Mouse (Mus musculus): Measurements from ENCODE around the gene H3f3a. TPM values are rescaled to one million over a fixed set of nuclear protein-coding genes. Genes with fewer than 3 reads are reported as not detected.

The H3f3a gene
- polyA plus RNA-seq, 1 experiment, result 559 TPM

DNA sequence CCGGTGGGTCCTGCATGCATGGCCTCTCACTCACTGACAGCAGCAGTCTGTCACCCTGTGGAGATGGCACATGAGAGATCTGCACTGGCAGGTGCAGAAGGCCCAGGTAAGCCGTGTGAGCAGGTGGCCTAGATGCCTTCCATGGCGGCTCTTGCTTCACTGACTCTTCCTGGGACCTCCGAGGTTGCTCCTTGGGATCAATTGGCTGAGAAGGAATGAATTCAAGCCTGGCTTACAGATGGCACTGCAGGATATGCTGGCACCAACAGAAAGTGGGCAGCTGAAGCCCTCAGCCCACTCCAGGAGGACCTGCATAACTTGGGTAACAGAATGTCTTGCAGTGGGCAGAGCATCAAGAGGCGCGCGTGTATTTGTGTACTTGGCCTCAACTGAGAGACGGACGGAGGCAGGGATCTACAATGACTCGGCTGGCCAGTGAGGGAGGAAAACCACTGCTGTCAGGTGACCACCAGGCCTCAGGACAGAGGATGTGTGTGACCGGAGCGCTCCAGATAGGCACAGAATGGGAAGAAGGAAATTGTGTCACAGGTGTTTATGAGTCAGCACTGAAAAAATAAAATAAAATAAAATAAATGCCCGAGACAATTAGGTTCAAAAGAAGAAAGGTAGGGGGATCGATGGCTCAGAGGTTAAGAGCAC, 21.8 kb downstream of the H3f3a start:
- no peak for DNase-seq (ENCODE audit: extremely low spot score in 1 of 2, low spot score in 1 of 2)

DNA sequence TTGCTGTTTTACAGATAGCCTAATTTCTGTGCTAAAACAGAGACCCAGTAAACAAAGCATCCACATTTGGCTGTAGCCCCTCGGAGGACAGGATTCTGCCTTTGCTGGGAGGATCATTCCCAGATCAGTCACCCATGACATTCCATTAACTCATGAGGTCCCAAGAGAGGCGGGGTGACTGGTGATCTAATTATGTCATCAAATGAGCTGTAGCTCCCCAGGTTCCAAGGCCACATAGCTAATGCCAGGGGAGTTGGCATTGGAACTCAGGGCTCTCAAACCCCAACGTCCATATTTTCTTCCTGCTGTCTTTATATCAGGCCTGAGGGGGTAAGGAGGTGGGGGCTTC, 30.2 kb downstream of the H3f3a start:
- DNase-seq (ENCODE audit: extremely low spot score in 1 of 2, low spot score in 1 of 2), result no peak

DNA sequence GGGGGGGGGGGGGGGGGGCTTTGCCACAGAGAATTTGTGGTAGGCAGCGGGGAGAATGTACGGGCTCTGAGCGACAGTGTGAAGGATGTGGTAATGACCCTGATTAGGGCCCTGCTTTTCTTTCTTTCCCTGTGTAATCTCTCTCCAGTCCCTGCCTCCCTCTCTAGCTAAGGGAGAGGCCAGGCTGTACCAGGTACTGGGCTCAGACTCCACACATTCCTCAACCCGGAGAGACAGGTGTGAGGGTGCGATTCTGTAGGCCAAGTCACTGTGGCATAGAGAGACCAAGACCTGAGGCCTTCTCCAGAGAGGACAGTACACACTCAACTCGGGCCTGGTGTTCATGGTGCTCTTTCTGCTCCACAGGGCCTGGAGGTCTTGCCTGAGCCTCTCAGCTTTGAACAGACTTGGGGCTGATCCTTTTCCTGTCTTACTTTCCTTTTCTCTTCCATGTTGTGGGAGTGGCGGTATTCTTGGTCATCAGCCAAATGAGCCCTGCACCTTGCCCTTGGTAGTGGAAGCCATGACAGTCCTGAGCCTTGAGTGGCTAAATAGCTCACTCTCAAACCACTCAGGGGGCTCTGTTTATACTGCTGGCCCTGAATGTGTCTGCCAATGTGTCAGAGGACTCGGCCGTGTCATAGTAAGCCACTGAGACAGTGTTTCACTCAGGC, 30.7 kb downstream of the H3f3a start:
- no peak for DNase-seq (ENCODE audit: extremely low spot score in 1 of 2, low spot score in 1 of 2)

DNA sequence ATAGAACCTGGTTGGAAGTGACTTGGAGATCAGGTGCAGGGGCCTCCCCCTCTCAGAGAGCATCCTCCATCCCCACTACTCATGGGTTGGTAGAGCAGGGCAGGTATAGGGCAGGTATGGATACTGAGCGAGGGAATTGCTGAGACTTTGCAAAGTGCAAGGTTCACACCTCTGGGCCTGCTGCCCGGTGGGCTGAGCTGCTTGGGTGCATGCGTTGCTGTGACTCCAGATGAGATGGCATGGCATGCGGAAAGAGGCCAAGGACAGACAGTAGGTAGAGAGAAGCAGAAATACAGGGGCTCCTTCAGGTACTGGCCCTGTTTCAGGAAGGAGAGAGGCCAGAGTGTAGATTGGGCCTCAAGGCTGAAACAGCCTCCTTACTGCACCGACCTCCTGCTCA, 32.5 kb downstream of the H3f3a start:
- DNase-seq (ENCODE audit: extremely low spot score in 1 of 2, low spot score in 1 of 2), result no peak

DNA sequence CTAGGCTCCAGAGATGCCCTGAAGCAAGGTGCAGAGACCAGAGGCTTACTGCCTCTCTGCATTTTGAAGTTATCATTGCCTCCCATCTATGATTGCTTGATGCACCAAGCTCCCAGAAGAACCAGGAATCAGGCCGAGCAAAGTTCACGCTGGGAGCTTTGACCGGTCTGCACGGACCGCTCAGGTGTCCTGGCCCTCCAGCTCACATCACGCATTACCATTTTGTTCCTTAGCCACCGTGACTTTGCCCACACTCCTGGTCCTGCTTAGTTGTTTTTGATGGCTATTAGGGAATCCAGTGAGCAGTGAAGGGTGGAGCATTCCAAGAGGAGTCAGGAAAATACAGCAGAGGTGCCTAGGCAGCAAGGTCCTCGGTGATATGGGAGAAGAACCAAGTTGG, 33.5 kb downstream of the H3f3a start:
- no peak for DNase-seq (ENCODE audit: extremely low spot score in 1 of 2, low spot score in 1 of 2)

DNA sequence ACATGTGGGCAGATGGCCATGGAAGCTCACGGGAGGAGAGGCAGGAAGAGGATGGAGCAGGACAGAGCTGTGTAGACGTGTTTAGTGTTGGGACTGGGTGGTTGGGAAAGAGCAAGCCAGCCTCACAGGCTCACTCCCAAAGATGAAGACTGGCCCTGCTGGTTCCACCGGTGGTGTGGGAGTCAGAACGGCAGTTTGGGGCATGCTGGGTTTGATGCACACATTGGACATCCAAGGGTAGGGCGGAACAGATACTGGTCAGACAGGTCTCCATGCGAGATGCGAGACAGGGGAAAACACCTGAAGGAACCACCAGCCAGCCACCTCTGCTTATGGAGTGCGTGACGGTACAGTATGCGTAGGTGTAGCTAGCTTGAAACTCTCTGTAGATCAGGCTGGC, 34.8 kb downstream of the H3f3a start:
- no peak for DNase-seq (ENCODE audit: extremely low spot score in 1 of 2, low spot score in 1 of 2)

DNA sequence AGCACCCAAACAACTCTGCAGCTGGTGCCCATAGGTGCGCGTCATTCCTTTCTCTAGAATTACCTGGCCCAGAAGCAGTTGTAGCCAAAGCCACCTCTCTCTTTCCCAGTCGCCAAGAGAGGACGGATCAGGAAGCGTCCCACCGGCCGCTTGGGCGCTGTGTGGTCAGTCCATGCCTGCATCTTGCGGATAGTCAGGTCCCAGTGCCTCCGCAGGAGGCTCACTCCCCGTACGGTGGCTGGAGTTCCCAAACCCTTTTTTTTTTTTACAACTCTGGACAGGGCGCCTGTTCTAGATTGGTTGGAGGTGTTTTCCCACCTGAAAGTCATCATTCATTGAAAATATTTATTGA, 35.4 kb downstream of the H3f3a start:
- DNase-seq (ENCODE audit: extremely low spot score in 1 of 2, low spot score in 1 of 2), result no peak

DNA sequence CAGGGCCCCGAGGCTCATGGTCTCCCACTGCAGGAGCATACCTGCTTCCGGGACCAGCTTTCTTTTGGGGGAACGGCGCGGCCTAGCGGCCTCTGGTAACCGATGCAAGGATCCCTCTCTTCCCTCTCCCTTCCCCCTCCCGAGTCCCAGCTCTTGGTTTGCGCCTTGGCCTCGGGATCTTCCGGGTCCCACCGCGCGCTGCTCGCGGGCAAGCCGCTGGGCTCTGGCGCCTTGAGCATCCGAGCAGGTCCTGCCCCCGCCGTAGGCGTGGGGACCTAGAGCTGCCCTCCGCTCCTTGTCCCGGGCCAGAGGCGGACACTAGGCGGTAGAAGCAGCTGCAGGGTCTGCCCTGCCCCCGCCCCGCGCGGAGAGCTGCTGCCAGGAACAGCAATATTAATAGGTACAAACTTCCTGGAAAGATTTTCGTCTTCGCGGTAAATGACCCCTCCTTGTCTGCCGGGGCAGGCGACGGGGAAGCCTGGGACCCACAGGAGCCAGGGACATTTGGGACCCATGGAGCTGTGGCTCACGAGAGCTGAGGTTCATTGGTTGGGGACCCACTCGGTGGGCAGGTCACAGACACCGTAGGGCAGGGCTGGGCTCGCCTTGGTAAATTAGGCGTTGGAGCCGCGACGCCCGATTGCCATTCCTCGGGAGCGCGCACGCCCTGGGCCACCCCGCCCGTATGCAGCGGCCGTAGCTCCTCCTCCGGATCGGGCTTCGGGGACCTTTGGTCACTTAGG, 35.9 kb downstream of the H3f3a start:
- peak; percentile 56 to 84 for DNase-seq (ENCODE audit: extremely low spot score in 1 of 2, low spot score in 1 of 2)

DNA sequence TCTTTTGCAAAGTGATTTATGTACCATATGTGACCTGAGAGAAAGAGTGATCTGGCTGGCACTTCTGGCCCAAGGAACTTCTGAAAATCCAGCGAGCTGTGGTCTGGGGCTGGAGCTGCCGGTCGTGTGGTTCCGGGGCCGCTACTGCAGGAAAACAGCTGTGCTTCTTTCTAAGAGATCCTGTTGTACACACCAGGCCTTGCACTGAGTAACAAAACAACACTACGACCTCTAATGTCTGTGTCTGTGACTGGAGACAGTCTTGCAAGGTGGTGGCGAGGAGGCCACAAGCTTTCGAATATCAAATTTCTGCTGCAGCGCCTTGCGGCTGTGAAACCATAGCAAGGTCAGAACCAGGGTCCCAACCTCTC, 36.5 kb downstream of the H3f3a start:
- no peak for DNase-seq (ENCODE audit: extremely low spot score in 1 of 2, low spot score in 1 of 2)

DNA sequence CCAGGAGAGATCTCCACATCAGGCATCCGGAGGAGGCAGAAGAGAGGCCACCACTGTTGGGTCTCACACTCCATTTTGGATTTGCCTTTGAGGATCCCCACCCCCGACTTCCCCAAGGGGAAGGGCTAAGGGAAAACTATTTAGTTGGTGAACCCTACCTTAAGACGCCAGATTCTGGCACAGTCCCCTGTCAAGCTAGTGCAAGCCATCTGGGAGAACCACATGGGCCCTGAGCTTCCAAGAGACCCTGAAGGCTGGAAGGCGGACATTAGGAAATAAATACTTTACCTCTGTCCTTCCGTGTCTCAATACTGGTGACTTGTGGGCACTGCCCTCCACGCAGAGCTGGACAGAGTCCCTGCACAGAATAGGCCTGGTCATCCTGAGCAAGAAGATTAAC, 37.2 kb downstream of the H3f3a start:
- no peak for DNase-seq (ENCODE audit: extremely low spot score in 1 of 2, low spot score in 1 of 2)

DNA sequence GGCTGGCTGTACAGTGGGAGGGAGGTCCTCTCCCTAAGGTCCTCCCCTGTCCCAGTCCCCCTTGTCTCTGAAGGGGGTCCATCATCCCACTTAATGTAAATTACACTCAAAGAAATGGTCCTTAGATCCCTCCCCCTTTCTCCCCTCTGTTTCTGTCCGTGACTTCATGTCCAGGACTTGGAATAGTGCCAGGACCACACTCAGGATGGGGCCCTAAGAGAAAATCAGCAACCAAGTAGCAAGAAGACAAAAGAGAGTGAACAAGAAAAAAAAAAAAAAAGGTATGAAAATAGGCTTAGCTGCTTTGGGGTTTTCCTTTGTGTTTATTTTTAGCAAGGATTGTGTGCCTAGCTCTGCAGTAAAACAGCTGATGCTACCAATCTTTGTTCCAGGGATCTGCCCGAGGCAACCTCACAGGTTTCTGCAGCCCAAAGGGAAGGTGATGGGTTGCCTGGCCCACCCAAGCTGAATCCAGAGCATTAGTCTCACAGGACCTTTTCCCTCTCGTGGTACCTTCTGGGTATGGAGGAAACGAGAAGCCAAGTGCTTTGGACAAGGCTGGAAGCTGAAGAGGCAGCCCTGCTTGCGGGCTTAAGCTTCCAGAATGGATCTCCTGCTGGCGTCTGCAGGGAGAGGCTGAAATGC, 37.8 kb downstream of the H3f3a start:
- DNase-seq (ENCODE audit: extremely low spot score in 1 of 2, low spot score in 1 of 2), result no peak

DNA sequence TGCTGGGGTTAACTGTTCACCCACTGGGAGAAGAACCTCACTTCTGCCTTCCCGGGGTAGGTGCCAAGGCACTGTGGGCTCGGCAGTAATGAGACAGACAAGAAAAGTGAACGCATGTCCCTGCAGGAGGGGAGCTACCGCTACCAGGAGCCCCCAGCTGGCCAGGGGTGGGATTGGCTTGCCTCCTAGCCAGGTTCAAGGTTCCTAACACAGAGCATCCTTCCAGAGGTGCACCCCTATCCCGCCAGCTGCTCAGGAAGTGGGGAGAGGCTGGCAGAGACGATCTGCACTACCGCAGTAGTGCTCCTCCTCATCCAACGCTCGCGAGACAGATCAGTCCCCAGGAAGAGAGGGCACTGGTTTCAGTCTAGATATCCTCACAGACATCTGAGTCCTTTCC, 38.4 kb downstream of the H3f3a start:
- no peak for DNase-seq (ENCODE audit: extremely low spot score in 1 of 2, low spot score in 1 of 2)

DNA sequence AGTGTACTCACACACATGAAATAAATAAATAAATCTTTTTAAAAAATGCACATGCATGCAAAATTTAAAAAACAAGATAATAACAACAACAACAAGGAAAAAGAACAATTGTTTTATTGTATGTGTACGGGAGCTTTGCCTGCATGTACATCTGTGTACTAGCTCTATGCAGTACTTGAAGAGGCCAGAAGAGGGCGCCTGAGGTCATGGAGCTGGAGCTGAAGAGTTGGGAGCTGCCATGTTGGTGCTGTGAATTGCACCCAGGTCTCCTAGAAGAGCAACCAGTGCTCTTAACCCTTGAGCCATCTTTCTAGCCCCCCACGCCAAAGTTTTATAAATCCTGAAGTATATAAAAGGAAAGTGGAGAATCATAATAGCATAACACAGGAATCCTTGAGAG, 39.1 kb downstream of the H3f3a start:
- DNase-seq (ENCODE audit: extremely low spot score in 1 of 2, low spot score in 1 of 2), result no peak

DNA sequence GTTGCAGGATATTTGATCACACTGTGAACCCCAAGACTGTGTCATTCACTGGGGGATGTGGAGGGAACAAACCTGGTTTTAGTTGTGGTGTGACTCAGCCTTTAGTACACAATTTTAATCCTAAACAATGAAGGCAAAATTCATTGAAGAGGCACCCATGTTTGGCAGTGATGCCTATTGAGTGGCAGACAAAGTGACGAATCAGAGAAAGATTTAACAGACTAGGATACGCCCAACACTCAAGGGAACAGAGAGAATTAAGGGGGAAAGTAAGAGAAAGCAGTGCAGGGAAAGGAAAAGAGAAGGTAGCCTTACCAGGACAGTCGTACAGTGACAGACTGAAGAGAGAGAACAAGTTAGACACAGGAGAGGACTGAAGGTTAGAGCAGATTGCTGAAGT, 41.5 kb downstream of the H3f3a start:
- DNase-seq (ENCODE audit: extremely low spot score in 1 of 2, low spot score in 1 of 2), result no peak

DNA sequence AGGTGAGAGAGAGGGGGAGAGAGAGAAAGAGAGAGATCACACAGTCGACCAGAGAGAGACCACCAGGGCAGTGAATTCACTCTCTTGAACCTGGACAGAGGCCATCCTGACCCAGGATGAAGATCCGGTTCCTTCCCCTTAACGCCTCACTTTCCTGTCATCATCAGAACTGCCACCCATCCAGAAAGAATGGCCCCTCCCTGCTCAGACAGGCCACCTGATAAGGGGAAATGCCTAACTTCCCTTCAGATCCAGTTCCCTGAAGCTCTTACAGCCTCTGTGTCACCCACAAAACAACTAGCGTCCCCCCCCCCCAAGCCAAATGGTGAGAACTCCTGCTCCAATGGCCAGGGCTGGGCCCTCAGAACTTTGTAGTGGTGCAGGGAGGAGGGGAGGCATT, 42.0 kb downstream of the H3f3a start:
- no peak for DNase-seq (ENCODE audit: extremely low spot score in 1 of 2, low spot score in 1 of 2)

DNA sequence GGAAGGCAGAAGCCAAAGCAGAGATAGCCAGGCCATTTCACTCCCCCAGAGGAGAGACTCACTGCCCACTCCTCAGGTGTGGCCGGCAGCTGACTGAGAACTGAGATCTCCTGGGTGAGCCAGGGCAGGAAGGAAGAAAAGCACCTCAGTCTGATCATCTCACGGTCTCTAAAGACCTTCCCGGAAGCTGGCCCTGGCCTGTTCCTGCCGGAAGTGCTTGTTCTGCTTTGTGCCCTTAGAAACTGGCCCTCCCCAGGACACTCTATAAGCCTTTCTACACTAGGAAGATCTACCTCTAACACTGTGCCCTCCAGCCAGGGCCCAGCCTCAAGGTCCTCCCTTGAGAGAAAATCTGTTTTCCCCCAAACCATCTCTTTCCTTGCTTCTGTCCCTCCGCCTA, 42.4 kb downstream of the H3f3a start:
- DNase-seq (ENCODE audit: extremely low spot score in 1 of 2, low spot score in 1 of 2), result no peak

DNA sequence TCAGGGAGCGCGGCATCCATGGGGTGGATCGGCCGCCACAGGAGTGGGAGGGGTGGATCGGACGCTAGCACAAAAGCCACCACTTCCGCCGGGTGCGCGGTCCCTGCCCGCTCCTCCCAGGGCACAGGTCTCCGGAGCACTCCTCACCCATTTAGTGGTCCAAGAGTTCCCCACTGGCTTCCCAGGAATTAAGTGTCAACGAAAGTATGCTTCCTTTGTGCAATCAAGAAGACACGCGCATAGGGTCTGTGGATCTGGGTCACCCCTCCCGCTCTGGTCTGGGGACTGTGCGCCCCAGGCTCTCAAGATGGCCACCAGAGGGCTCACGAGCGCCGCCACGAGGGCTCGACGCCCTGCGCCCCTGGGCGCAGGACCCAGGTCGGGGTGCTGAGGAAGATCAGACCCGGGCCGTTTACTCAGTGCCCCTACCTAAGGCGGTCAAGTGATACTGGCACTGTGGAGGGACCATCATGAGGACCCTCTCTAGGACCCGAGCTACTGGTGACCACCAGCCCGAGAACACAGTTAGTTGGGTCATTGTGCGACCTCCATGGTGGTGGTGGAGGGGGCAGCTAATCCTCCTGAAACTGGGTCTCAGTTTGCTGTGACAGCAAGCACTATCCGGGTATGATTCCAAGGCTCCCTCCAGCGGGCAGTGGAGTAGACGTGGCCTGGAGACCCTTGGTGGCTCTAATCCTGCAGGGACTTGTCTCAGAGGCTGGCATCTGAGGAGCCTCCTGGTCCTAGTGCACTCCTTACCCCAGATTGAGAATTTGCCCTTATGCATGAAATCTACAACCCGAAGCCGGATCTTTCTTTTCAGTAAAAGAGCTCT, 45.2 kb downstream of the H3f3a start:
- DNase-seq (ENCODE audit: extremely low spot score in 1 of 2, low spot score in 1 of 2), result peak in 1 of 2 experiments; percentile 62

DNA sequence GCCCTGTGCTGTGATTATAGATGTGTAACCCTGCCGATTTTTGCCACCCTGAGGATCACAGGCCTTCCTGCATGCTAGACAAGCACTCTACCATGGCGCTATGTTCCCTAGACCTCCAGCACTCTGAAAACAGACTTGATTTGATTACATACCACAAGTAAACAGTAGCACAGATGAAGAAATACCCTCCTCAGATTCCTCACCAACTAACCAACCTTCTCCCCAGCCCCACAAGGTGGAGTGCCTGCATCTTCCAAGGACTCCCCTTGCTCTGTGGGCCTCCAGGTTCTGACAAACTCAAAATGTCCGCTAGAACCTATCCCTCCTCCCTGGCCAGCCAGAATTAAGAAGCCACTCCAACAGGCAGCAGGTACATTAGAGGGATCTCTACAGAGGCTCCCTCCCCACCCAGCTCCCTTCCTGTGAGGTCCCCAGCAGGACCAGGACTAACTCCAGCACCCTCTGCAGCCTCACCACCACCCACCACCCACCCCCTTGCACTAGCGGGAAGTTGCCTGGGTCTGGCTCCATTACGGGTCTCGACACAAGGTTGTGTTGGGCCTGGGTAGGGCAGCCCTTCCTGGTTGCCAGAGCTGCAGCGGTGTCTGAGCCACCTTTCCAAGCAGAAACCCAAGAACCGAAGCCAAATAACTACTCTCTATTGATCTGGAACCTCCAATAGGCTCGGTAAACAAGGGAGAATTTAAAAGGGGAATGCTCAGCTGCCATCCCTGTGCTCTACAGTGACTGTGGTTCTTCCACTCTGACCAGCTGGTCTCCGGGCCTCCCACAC, 46.0 kb downstream of the H3f3a start:
- no peak for DNase-seq (ENCODE audit: extremely low spot score in 1 of 2, low spot score in 1 of 2)

DNA sequence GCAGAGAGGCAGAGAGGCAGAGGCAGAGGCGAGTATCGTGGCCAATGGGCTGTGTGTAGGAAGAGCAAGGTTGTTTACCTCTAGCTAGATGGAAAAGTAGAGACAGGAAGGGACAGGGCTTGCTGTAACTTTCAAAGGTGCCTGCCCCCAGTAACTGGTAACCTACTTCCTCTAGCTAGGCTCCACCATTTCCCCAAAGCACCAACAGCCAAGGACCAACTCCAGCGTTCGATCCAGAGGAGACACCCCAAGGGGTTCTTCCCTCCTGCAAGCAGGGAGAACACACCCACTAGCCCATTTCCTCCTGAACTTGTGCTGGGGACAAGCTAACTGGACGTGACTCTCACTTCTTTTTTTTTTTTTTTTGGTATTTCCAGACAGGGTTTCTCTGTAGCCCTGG, 47.2 kb downstream of the H3f3a start:
- no peak for DNase-seq (ENCODE audit: extremely low spot score in 1 of 2, low spot score in 1 of 2)

DNA sequence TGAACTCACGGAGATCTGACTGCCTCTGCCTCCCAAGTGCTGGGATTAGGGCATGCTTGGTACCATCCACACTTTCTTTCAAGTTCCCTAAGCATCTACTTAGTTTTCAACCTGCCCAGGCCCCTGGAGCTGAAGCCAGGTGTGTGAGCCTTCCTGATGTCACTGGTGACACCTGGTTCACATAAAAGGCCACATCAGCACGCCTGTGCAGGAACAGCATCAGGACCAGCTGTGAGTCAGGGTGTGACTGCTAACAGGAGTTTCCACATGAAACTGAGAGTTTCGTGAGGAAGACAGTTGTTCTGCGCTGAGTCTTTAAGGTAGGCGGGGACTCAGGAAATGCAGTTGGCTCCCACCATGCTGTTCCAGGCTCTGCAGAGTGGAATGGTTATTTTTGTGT, 48.4 kb downstream of the H3f3a start:
- no peak for DNase-seq (ENCODE audit: extremely low spot score in 1 of 2, low spot score in 1 of 2)

Measured in frontal cortex, adult 2 months (tissue).